Mouse (Mus musculus) CH12.LX (cell line): ENCODE results near the gene Ptpn5. TPM values are rescaled to one million over a fixed set of nuclear protein-coding genes. Genes with fewer than 3 reads are reported as not detected.

Experiments used
- DNase-seq: peaks from one replicate; pipeline ENCODE4 v3.0.0-alpha.2; 2013; ENCODE audit errors: extremely low read depth
- H3K27ac ChIP-seq: 2 replicates; pipeline ENCODE4 v1.5.1; 2012; ENCODE audit warnings: low read depth, mild to moderate bottlenecking, control low read depth, moderate library complexity; ENCODE audit not compliant: insufficient read depth
- H3K27me3 ChIP-seq: replicated peaks from 2 replicates; pipeline ENCODE3; 2012; ENCODE audit warnings: inconsistent platforms
- H3K36me3 ChIP-seq, 2 experiments: replicated peaks in 1 of 2; 2 replicates each; pipeline versions ENCODE3 to v1.6.1; 2012; ENCODE audit warnings: inconsistent platforms in 1 of 2, low read length in 1 of 2, mild to moderate bottlenecking in 1 of 2, mixed read lengths in 1 of 2, moderate library complexity in 1 of 2; ENCODE audit not compliant: control insufficient read depth in 1 of 2, insufficient read depth in 1 of 2
- H3K4me1 ChIP-seq, 2 experiments: 2 replicates each; pipeline ENCODE4 v1.6.1; 2012; ENCODE audit warnings: inconsistent platforms in 1 of 2, moderate library complexity in 1 of 2; ENCODE audit not compliant: insufficient read depth in 2 of 2, control insufficient read depth in 1 of 2
- H3K4me2 ChIP-seq: 2 replicates; pipeline ENCODE4 v1.6.1; 2012; ENCODE audit warnings: low read depth, mild to moderate bottlenecking, control low read depth; ENCODE audit not compliant: poor library complexity, insufficient read depth, severe bottlenecking
- H3K4me3 ChIP-seq, 3 experiments: fragments of 150-350 bp in 1 of 3; sonication (generic) in 1 of 3; replicated peaks in 1 of 3; 2 replicates each; pipeline versions ENCODE3 to v1.5.1; 2011 to 2012; ENCODE audit warnings: low read depth in 2 of 3, low read length in 2 of 3, mild to moderate bottlenecking in 2 of 3, moderate library complexity in 2 of 3, control low read depth in 1 of 3, improper control_type of control experiment in 1 of 3, inconsistent platforms in 1 of 3, mixed read lengths in 1 of 3; ENCODE audit not compliant: poor library complexity in 1 of 3
- H3K79me2 ChIP-seq: replicated peaks from 2 replicates; pipeline ENCODE4 v1.6.1; 2012; ENCODE audit warnings: mild to moderate bottlenecking, moderate library complexity; ENCODE audit not compliant: control insufficient read depth, poor library complexity, insufficient read depth, severe bottlenecking; ENCODE audit errors: extremely low read depth
- H3K9ac ChIP-seq: 2 replicates; pipeline ENCODE4 v1.6.1; 2012; ENCODE audit warnings: low read depth, mild to moderate bottlenecking, control low read depth, moderate library complexity; ENCODE audit not compliant: insufficient read depth
- H3K9me3 ChIP-seq: replicated peaks from 2 replicates; pipeline ENCODE3; 2012; ENCODE audit warnings: low read length, inconsistent platforms, mixed read lengths
- BHLHE40 ChIP-seq: IDR thresholded peaks from 2 replicates; pipeline ENCODE4 v1.6.1; 2011; ENCODE audit warnings: mild to moderate bottlenecking, low read depth, low read length, improper control_type of control experiment
- CHD1 ChIP-seq: IDR thresholded peaks from 2 replicates; pipeline ENCODE4 v1.6.1; 2012; ENCODE audit warnings: low read depth, low read length, improper control_type of control experiment, inconsistent platforms
- CHD2 ChIP-seq: IDR thresholded peaks from 2 replicates; pipeline ENCODE4 v1.6.1; 2011; ENCODE audit warnings: low read length, improper control_type of control experiment
- ELF1 ChIP-seq: IDR thresholded peaks from 2 replicates; pipeline ENCODE4 v1.6.1; 2014; ENCODE audit warnings: low read depth, mild to moderate bottlenecking, inconsistent platforms, low read length, improper control_type of control experiment
- GABPA ChIP-seq: IDR thresholded peaks from 2 replicates; pipeline ENCODE4 v1.6.1; 2012; ENCODE audit warnings: low read depth, low read length, improper control_type of control experiment, inconsistent platforms; ENCODE audit not compliant: insufficient replicate concordance
- IRF4 ChIP-seq: IDR thresholded peaks from 2 replicates; pipeline ENCODE4 v1.6.1; 2014; ENCODE audit warnings: low read depth, mild to moderate bottlenecking, inconsistent platforms, low read length, improper control_type of control experiment
- JUN ChIP-seq: IDR thresholded peaks from 2 replicates; pipeline ENCODE4 v1.6.1; 2011; ENCODE audit warnings: low read depth, mild to moderate bottlenecking, low read length, improper control_type of control experiment, moderate library complexity; ENCODE audit not compliant: insufficient read depth
- JUND ChIP-seq: conservative IDR thresholded peaks from 2 replicates; pipeline ENCODE4 v1.6.1; 2011; ENCODE audit warnings: low read depth, low read length, improper control_type of control experiment
- KAT2A ChIP-seq: IDR thresholded peaks from 2 replicates; pipeline ENCODE4 v1.6.1; 2012; ENCODE audit warnings: low read length, improper control_type of control experiment, inconsistent platforms; ENCODE audit not compliant: insufficient replicate concordance
- MAFK ChIP-seq: IDR thresholded peaks from 2 replicates; pipeline ENCODE4 v1.6.1; 2011; ENCODE audit warnings: low read length, improper control_type of control experiment; ENCODE audit not compliant: insufficient replicate concordance
- MAZ ChIP-seq: IDR thresholded peaks from 2 replicates; pipeline ENCODE4 v1.6.1; 2012; ENCODE audit warnings: low read depth, mild to moderate bottlenecking, inconsistent platforms, low read length, improper control_type of control experiment, moderate library complexity
- NRF1 ChIP-seq: IDR thresholded peaks from 2 replicates; pipeline ENCODE4 v1.6.1; 2014; ENCODE audit warnings: low read depth, mild to moderate bottlenecking, inconsistent platforms, low read length, improper control_type of control experiment, moderate library complexity
- POLR2A ChIP-seq: IDR thresholded peaks from 2 replicates; pipeline ENCODE4 v1.6.1; 2011; ENCODE audit warnings: low read depth, mild to moderate bottlenecking, improper control_type of control experiment, low read length
- POLR2AphosphoS2 ChIP-seq: IDR thresholded peaks from 2 replicates; pipeline ENCODE4 v1.6.1; 2011; ENCODE audit warnings: low read depth, low read length, improper control_type of control experiment
- SIN3A ChIP-seq: IDR thresholded peaks from 2 replicates; pipeline ENCODE4 v1.6.1; 2012; ENCODE audit warnings: low read length, improper control_type of control experiment, inconsistent platforms
- SMC3 ChIP-seq: IDR thresholded peaks from 2 replicates; pipeline ENCODE4 v1.6.1; 2011; ENCODE audit warnings: low read depth, low read length, improper control_type of control experiment
- USF1 ChIP-seq: IDR thresholded peaks from 2 replicates; pipeline ENCODE4 v1.6.1; 2014; ENCODE audit warnings: low read depth, mild to moderate bottlenecking, inconsistent platforms, low read length, improper control_type of control experiment
- ZC3H11A ChIP-seq: IDR thresholded peaks from 2 replicates; pipeline ENCODE4 v1.6.1; 2012; ENCODE audit warnings: low read depth, mild to moderate bottlenecking, inconsistent platforms, low read length, improper control_type of control experiment
- ZNF384 ChIP-seq: IDR thresholded peaks from 2 replicates; pipeline ENCODE4 v1.6.1; 2012; ENCODE audit warnings: low read depth, low read length, improper control_type of control experiment, inconsistent platforms
- dilution Hi-C: fragments of 300-500 bp; cut with MboI; formaldehyde crosslinking; loops from 2 replicates; pipeline ENCODE4 v1.14.3; 2020; ENCODE audit warnings: low sequenced_read_pairs; ENCODE audit not compliant: extremely low pct_unique_long_range_greater_than_20kb, extremely low pct_ligation_motif_present
- in situ Hi-C: fragments of 300-500 bp; cut with MboI; formaldehyde crosslinking; loops from 3 replicates; pipeline ENCODE4 v1.14.3; 2019; ENCODE audit warnings: low sequenced_read_pairs, low pct_ligation_motif_present, low pct_unique_long_range_greater_than_20kb, mixed read lengths
- polyA plus RNA-seq: library from polyadenylated mRNA; unstranded; fragments of >175 nt; gene quantifications from 2 replicates; pipeline ENCODE4 v1.2.1, GENCODE M21; 2012; ENCODE audit warnings: low read depth; ENCODE audit not compliant: insufficient read length
- total RNA-seq, 2 experiments: library from RNA; depleted of rRNA; stranded (reverse); fragments of 300-350 nt in 1 of 2; fragments of >200 nt in 1 of 2; gene quantifications; 2 replicates each; pipeline ENCODE4 v1.2.3; 2012 to 2014

Ptpn5 gene
- total and polyA plus RNA-seq, 3 experiments, result 0.90 to 3.4 (median 1.9) TPM

GRCm38 (mm10) chr7:47053287-47053686 lies 80.2 kb downstream of the Ptpn5 start:
- no peak for DNase-seq
- dilution Hi-C loops (no loop called here), in situ Hi-C loops (no loop called here)
- no peaks in the 10 kb centered on the region for H3K79me2 ChIP-seq
- H3K4me3 ChIP-seq, result no peak overlapping the region
- no peak overlapping the region for H3K4me2 ChIP-seq
- H3K9ac ChIP-seq, result no peak overlapping the region
- peaks cover 15% of the 10 kb centered on the region for H3K27me3 ChIP-seq
- no peaks in the 10 kb centered on the region for H3K9me3 ChIP-seq
- no peak overlapping the region for H3K27ac ChIP-seq
- TF ChIP-seq CHD2 (no peak), IRF4 (no peak), NRF1 (no peak), MAFK (no peak), ELF1 (no peak), GABPA (no peak), SMC3 (no peak), BHLHE40 (no peak), CHD1 (no peak), SIN3A (no peak), POLR2AphosphoS2 (no peak)
- H3K36me3 ChIP-seq, result peaks cover 0 to 8% of the 10 kb centered on the region in 2 experiments
- peaks cover 19 to 34% of the 10 kb centered on the region in 2 experiments for H3K4me1 ChIP-seq

- Histone ChIP-seq H3K4me1 (peaks cover 19 to 34% of the 10 kb centered on the region in 2 experiments), H3K4me2 (no peak overlapping the region), H3K79me2 (no peaks in the 10 kb centered on the region), H3K9me3 (no peaks in the 10 kb centered on the region), H3K9ac (no peak overlapping the region), H3K27me3 (peaks cover 22% of the 10 kb centered on the region), H3K36me3 (peaks cover 0 to 8% of the 10 kb centered on the region in 2 experiments), H3K27ac (no peak overlapping the region), H3K4me3 (no peak overlapping the region)
- DNase-seq, result no peak
- dilution Hi-C loops (no loop called here), in situ Hi-C loops (no loop called here)
- TF ChIP-seq CHD2 (no peak), NRF1 (no peak), JUND (no peak), MAZ (no peak), CHD1 (no peak), ZC3H11A (no peak), POLR2A (no peak), ZNF384 (no peak), SMC3 (no peak), JUN (no peak), USF1 (no peak), ELF1 (no peak), IRF4 (no peak), GABPA (no peak), POLR2AphosphoS2 (no peak), KAT2A (no peak)
These were observed 81.2 kb downstream of the Ptpn5 start for GRCm38 (mm10) chr7:47052276-47052675.
